Mouse (Mus musculus): Measurements from ENCODE around the gene Slc38a9. TPM values are rescaled to one million over a fixed set of nuclear protein-coding genes. Genes with fewer than 3 reads are reported as not detected.
"Not testable (repeated sequence)": the region's sequence is repeated elsewhere in the genome, so short reads cannot be mapped to it uniquely, and the experiment has no call there.

The Slc38a9 gene
- polyA plus RNA-seq, 2 experiments = 9.2 to 10.9 TPM

GRCm38 (mm10) chr13:112695526-112696240 lies 35.1 kb downstream of the Slc38a9 start:
- Histone ChIP-seq H3K9me3 (ENCODE audit: control insufficient read depth, low read length) (peaks cover 2% of the 10 kb centered on the region), H3K4me1 (replicated peaks; ENCODE audit: control insufficient read depth in 2 of 2, insufficient read depth in 2 of 2, low read length in 1 of 2) (peaks cover 5 to 9% of the 10 kb centered on the region in 2 experiments), H3K27me3 (ENCODE audit: control insufficient read depth, insufficient read depth, low read length) (no peaks in the 10 kb centered on the region), H3K4me3 (ENCODE audit: insufficient read depth in 1 of 2, low read depth in 2 of 2, low read length in 2 of 2) (no peak overlapping the region), H3K9ac (replicated peaks) (no peak overlapping the region), H3K27ac (no peak overlapping the region), H3K36me3 (replicated peaks; ENCODE audit: control insufficient read depth, insufficient read depth, low read depth) (peaks cover 5% of the 10 kb centered on the region; the same call in 1 of the 2 replicates), H3K4me2 (ENCODE audit: low read depth) (no peak overlapping the region)
- DNase-seq (ENCODE audit: low read depth in 3 of 3, low spot score in 3 of 3) (no peak), ATAC-seq (ENCODE audit: insufficient read depth) (no peak)
- WGBS (ENCODE audit: insufficient replicate concordance) = 89% methylated on average over 8 of the region's 8 CpGs
- no peak for TF ChIP-seq CTCF (IDR thresholded peaks at IDR 0.05; ENCODE audit: low read depth)
- no peak for TF ChIP-seq EP300 (IDR thresholded peaks at IDR 0.05; ENCODE audit: low read depth)

DNA sequence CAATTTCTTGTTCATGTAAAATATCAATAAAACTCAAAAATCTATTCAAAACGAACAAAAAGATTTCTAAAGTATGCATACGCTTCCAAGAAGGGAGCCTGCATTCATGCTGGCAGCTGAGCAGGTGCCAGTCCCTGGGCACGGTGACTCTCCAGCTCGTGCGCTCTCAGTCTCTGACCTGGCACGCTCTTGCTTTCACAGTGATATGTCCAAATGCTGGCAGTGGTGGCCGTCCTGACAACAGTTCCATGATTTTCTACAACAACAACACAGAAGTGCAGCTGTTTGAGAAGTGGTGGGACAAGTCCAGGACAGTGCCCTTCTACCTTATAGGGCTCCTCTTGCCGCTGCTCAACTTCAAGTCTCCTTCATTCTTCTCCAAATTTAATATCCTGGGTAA lies 40.7 kb downstream of the Slc38a9 start:
- Histone ChIP-seq H3K27me3 (ENCODE audit: control insufficient read depth, insufficient read depth, low read length) (no peaks in the 10 kb centered on the region), H3K4me3 (ENCODE audit: insufficient read depth in 1 of 2, low read depth in 2 of 2, low read length in 2 of 2) (no peak overlapping the region), H3K27ac (no peak overlapping the region), H3K36me3 (replicated peaks; ENCODE audit: control insufficient read depth, insufficient read depth, low read depth) (no peaks in the 10 kb centered on the region; the same call in 1 of the 2 replicates), H3K9ac (replicated peaks) (no peak overlapping the region), H3K9me3 (ENCODE audit: control insufficient read depth, low read length) (no peaks in the 10 kb centered on the region), H3K4me1 (replicated peaks; ENCODE audit: control insufficient read depth in 2 of 2, insufficient read depth in 2 of 2, low read length in 1 of 2) (no peaks in the 10 kb centered on the region), H3K4me2 (ENCODE audit: low read depth) (no peak overlapping the region)
- ATAC-seq (ENCODE audit: insufficient read depth) = no peak
- TF ChIP-seq CTCF (IDR thresholded peaks at IDR 0.05; ENCODE audit: low read depth) (no peak), EP300 (IDR thresholded peaks at IDR 0.05; ENCODE audit: low read depth) (no peak)
- WGBS (ENCODE audit: insufficient replicate concordance) = 83% methylated on average over 8 of the region's 8 CpGs
- no peak for DNase-seq (ENCODE audit: low read depth in 3 of 3, low spot score in 3 of 3)

GRCm38 (mm10) chr13:112706351-112706750 lies 45.8 kb downstream of the Slc38a9 start:
- ATAC-seq (ENCODE audit: insufficient read depth) (no peak), DNase-seq (ENCODE audit: low read depth in 3 of 3, low spot score in 3 of 3) (no peak)
- H3K27ac ChIP-seq = no peak overlapping the region
- WGBS (ENCODE audit: insufficient replicate concordance) = 86% methylated on average over 4 of the region's 4 CpGs
- H3K4me2 ChIP-seq (ENCODE audit: low read depth) = no peak overlapping the region
- no peak overlapping the region for H3K4me3 ChIP-seq (ENCODE audit: insufficient read depth in 1 of 2, low read depth in 2 of 2, low read length in 2 of 2)
- TF ChIP-seq EP300 (IDR thresholded peaks at IDR 0.05; ENCODE audit: low read depth) (no peak), CTCF (IDR thresholded peaks at IDR 0.05; ENCODE audit: low read depth) (no peak)
- no peak overlapping the region for H3K9ac ChIP-seq (replicated peaks)
- no peaks in the 10 kb centered on the region for H3K4me1 ChIP-seq (replicated peaks; ENCODE audit: control insufficient read depth in 2 of 2, insufficient read depth in 2 of 2, low read length in 1 of 2)
- H3K9me3 ChIP-seq (ENCODE audit: control insufficient read depth, low read length) = no peaks in the 10 kb centered on the region
- H3K36me3 ChIP-seq (replicated peaks; ENCODE audit: control insufficient read depth, insufficient read depth, low read depth) = no peaks in the 10 kb centered on the region; the same call in 1 of the 2 replicates
- no peaks in the 10 kb centered on the region for H3K27me3 ChIP-seq (ENCODE audit: control insufficient read depth, insufficient read depth, low read length)

DNA sequence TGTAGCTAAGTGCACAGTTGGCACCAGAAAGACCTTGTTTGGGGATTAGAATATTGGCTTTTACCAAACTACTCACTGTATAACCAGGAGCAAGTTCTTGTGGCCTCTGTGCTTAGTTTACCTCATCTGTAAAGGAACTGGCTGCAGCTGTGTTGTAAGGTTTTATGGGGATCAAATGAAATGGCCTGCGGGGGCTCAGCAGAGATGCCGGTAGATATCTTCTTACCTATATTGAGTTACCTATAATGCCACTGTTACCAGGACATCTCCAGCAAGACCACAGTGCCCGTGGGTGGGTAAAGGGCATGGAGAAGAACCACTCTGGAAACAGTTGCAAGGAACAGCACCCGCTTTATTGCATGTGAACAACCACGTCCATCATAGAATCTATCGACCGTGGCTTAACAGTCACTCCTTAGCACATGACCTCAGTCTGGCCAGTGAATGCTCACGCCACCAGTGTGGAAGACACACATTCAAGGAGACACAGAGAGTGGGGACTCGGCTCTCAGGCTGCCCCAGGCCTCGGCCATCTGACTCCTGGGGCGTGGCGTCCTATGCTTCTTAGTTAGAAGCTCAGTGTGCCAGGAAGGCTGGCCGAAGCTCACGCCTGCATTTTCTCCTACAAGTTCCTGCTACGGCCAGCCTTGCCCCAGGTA lies 59.7 kb downstream of the Slc38a9 start:
- Histone ChIP-seq H3K9ac (replicated peaks) (no peak overlapping the region), H3K4me2 (ENCODE audit: low read depth) (no peak overlapping the region), H3K9me3 (ENCODE audit: control insufficient read depth, low read length) (no peaks in the 10 kb centered on the region), H3K36me3 (replicated peaks; ENCODE audit: control insufficient read depth, insufficient read depth, low read depth) (no peaks in the 10 kb centered on the region), H3K27ac (no peak overlapping the region), H3K27me3 (ENCODE audit: control insufficient read depth, insufficient read depth, low read length) (no peaks in the 10 kb centered on the region), H3K4me1 (replicated peaks; ENCODE audit: control insufficient read depth in 2 of 2, insufficient read depth in 2 of 2, low read length in 1 of 2) (no peaks in the 10 kb centered on the region), H3K4me3 (ENCODE audit: insufficient read depth in 1 of 2, low read depth in 2 of 2, low read length in 2 of 2) (no peak overlapping the region)
- WGBS (ENCODE audit: insufficient replicate concordance) = 85% methylated on average over 15 of the region's 15 CpGs
- no peak for ATAC-seq (ENCODE audit: insufficient read depth)
- no peak for DNase-seq (ENCODE audit: low read depth in 3 of 3, low spot score in 3 of 3)
- TF ChIP-seq EP300 (IDR thresholded peaks at IDR 0.05; ENCODE audit: low read depth) (no peak), CTCF (IDR thresholded peaks at IDR 0.05; ENCODE audit: low read depth) (no peak)

GRCm38 (mm10) chr13:112721946-112722729 lies 61.6 kb downstream of the Slc38a9 start:
- no peak for DNase-seq (ENCODE audit: low read depth in 3 of 3, low spot score in 3 of 3)
- ATAC-seq (ENCODE audit: insufficient read depth) = no peak
- Histone ChIP-seq H3K4me3 (ENCODE audit: insufficient read depth in 1 of 2, low read depth in 2 of 2, low read length in 2 of 2) (no peak overlapping the region), H3K36me3 (replicated peaks; ENCODE audit: control insufficient read depth, insufficient read depth, low read depth) (no peaks in the 10 kb centered on the region), H3K9ac (replicated peaks) (no peak overlapping the region), H3K9me3 (ENCODE audit: control insufficient read depth, low read length) (no peaks in the 10 kb centered on the region), H3K4me2 (ENCODE audit: low read depth) (no peak overlapping the region), H3K27ac (no peak overlapping the region), H3K27me3 (ENCODE audit: control insufficient read depth, insufficient read depth, low read length) (no peaks in the 10 kb centered on the region), H3K4me1 (replicated peaks; ENCODE audit: control insufficient read depth in 2 of 2, insufficient read depth in 2 of 2, low read length in 1 of 2) (no peaks in the 10 kb centered on the region)
- TF ChIP-seq EP300 (IDR thresholded peaks at IDR 0.05; ENCODE audit: low read depth) (no peak), CTCF (IDR thresholded peaks at IDR 0.05; ENCODE audit: low read depth) (no peak)
- 80% methylated on average over 9 of the region's 9 CpGs for WGBS (ENCODE audit: insufficient replicate concordance)

GRCm38 (mm10) chr13:112724260-112724659 lies 63.7 kb downstream of the Slc38a9 start:
- not testable (repeated sequence) for H3K27me3 ChIP-seq (ENCODE audit: control insufficient read depth, insufficient read depth, low read length); DNase-seq (ENCODE audit: low read depth in 3 of 3, low spot score in 3 of 3); H3K9ac ChIP-seq (replicated peaks); H3K36me3 ChIP-seq (replicated peaks; ENCODE audit: control insufficient read depth, insufficient read depth, low read depth); H3K27ac ChIP-seq; H3K9me3 ChIP-seq (ENCODE audit: control insufficient read depth, low read length); H3K4me3 ChIP-seq (ENCODE audit: insufficient read depth in 1 of 2, low read depth in 2 of 2, low read length in 2 of 2); H3K4me1 ChIP-seq (replicated peaks; ENCODE audit: control insufficient read depth in 2 of 2, insufficient read depth in 2 of 2, low read length in 1 of 2); H3K4me2 ChIP-seq (ENCODE audit: low read depth); ATAC-seq (ENCODE audit: insufficient read depth)

Data from liver, embryonic 14.5 days (tissue).